Mouse (Mus musculus) lung, postnatal 0 days (tissue): ENCODE data around the gene Ovca2. TPM values are rescaled to one million over a fixed set of nuclear protein-coding genes. Genes with fewer than 3 reads are reported as not detected.

ENCODE experiments used
- ATAC-seq: fragments of 200-750 bp; cut with Nextera tagmentation; 2 replicates; pipeline ENCODE4 v1.8.0; 2017; ENCODE audit warnings: moderate library complexity
- DNase-seq: peaks from one replicate; pipeline ENCODE4 v3.0.0-alpha.2; 2016; ENCODE audit warnings: low spot score
- H3K27ac ChIP-seq: fragments of 300-500 bp; sonication (generic); 2 replicates; pipeline ENCODE4 v1.5.1; 2014; ENCODE audit warnings: antibody characterized with exemption, mild to moderate bottlenecking, low read length, mixed read lengths
- H3K27me3 ChIP-seq: fragments of 300-500 bp; sonication (generic); replicated peaks from 2 replicates; pipeline ENCODE4 v1.6.1; 2014; ENCODE audit warnings: low read length, mixed read lengths; ENCODE audit not compliant: insufficient read depth
- H3K36me3 ChIP-seq: fragments of 300-500 bp; sonication (generic); 2 replicates; pipeline ENCODE4 v1.6.1; 2014; ENCODE audit warnings: low read length, mixed read lengths; ENCODE audit not compliant: insufficient read depth
- H3K4me1 ChIP-seq: fragments of 300-500 bp; sonication (generic); 2 replicates; pipeline ENCODE4 v1.6.1; 2014; ENCODE audit warnings: antibody characterized with exemption, low read depth, low read length, mixed read lengths; ENCODE audit not compliant: insufficient read depth
- H3K4me2 ChIP-seq: fragments of 300-500 bp; sonication (generic); replicated peaks from 2 replicates; pipeline ENCODE4 v1.6.1; 2014; ENCODE audit warnings: low read depth, mild to moderate bottlenecking, low read length, moderate library complexity, mixed read lengths
- H3K4me3 ChIP-seq: fragments of 300-500 bp; sonication (generic); 2 replicates; pipeline ENCODE4 v1.5.1; 2014; ENCODE audit warnings: low read depth, low read length
- H3K9ac ChIP-seq: fragments of 300-500 bp; sonication (generic); replicated peaks from 2 replicates; pipeline ENCODE4 v1.6.1; 2014; ENCODE audit warnings: low read depth, mild to moderate bottlenecking
- H3K9me3 ChIP-seq: fragments of 300-500 bp; sonication (generic); 2 replicates; pipeline ENCODE4 v1.6.1; 2016; ENCODE audit warnings: low read length, mixed read lengths
- CTCF ChIP-seq: IDR thresholded peaks from 2 replicates; pipeline ENCODE4 v1.5.1; 2016; ENCODE audit warnings: antibody characterized with exemption, mild to moderate bottlenecking
- EP300 ChIP-seq: IDR thresholded peaks from 2 replicates; pipeline ENCODE4 v1.6.1; 2016; ENCODE audit warnings: antibody characterized with exemption, mild to moderate bottlenecking, control low read depth
- WGBS: fragments of 180-500 bp; shearing (Covaris S2); extraction: QIAGEN DNeasy Blood & Tissue Kit; methylation state at CpG from one replicate; pipeline ENCODE4 v1.1.7; 2014; 5-methylcytosine and 5-hydroxymethylcytosine counted together
- polyA plus RNA-seq: library from polyadenylated mRNA; unstranded; fragments of >200 nt; fragmentation: Nextera tagmentation; extraction: Ambion mirVana; gene quantifications from 2 replicates; pipeline ENCODE4 v1.2.1, GENCODE M21; 2015

Gene Ovca2
- polyA plus RNA-seq, 1 experiment from 2014 or later = 22.0 TPM

GRCm38 (mm10) chr11:75158432-75158831, 20.2 kb downstream of the Ovca2 start:
- Histone ChIP-seq H3K4me1 (peaks cover 12% of the 10 kb centered on the region; the same call in 1 of the 2 replicates), H3K27ac (0 out of 2 replicates have a peak overlapping the region, but pooled peaks have one; percentile 33), H3K36me3 (peaks cover 13% of the 10 kb centered on the region), H3K27me3 (no peaks in the 10 kb centered on the region), H3K9ac (no peak overlapping the region), H3K9me3 (no peaks in the 10 kb centered on the region), H3K4me2 (no peak overlapping the region), H3K4me3 (no peak overlapping the region)
- ATAC-seq (peak; percentile 9; the same call in 1 of the 2 replicates), DNase-seq (peak; percentile 68)
- TF ChIP-seq CTCF (no peak), EP300 (no peak)
- WGBS = 67% methylated on average over 14 of the region's 14 CpGs

GRCm38 (mm10) chr11:75157901-75158300, 20.7 kb downstream of the Ovca2 start:
- Histone ChIP-seq H3K4me2 (no peak overlapping the region), H3K4me1 (peaks cover 15% of the 10 kb centered on the region; the same call in 1 of the 2 replicates), H3K36me3 (peaks cover 9% of the 10 kb centered on the region), H3K27ac (no peak overlapping the region), H3K27me3 (no peaks in the 10 kb centered on the region), H3K9me3 (no peaks in the 10 kb centered on the region), H3K9ac (no peak overlapping the region), H3K4me3 (no peak overlapping the region)
- DNase-seq (no peak), ATAC-seq (no peak)
- WGBS = 32% methylated on average over 2 of the region's 2 CpGs
- no peak for TF ChIP-seq EP300
- TF ChIP-seq CTCF = no peak

GRCm38 (mm10) chr11:75157037-75157436, 21.6 kb downstream of the Ovca2 start:
- 36% methylated on average over 4 of the region's 4 CpGs for WGBS
- Histone ChIP-seq H3K4me2 (no peak overlapping the region), H3K27me3 (no peaks in the 10 kb centered on the region), H3K4me1 (peaks cover 15% of the 10 kb centered on the region; the same call in 1 of the 2 replicates), H3K36me3 (0 out of 2 replicates have a peak, but pooled peaks cover 5% of the 10 kb centered on the region), H3K9ac (no peak overlapping the region), H3K4me3 (no peak overlapping the region), H3K9me3 (no peaks in the 10 kb centered on the region), H3K27ac (0 out of 2 replicates have a peak overlapping the region, but pooled peaks have one; percentile 35)
- TF ChIP-seq CTCF (no peak), EP300 (no peak)
- DNase-seq (no peak), ATAC-seq (no peak)

- Histone ChIP-seq H3K4me3 (no peak overlapping the region), H3K36me3 (0 out of 2 replicates have a peak, but pooled peaks cover 5% of the 10 kb centered on the region), H3K27me3 (no peaks in the 10 kb centered on the region), H3K27ac (peak overlapping the region; percentile 52; the same call in 1 of the 2 replicates), H3K4me1 (peaks cover 15% of the 10 kb centered on the region; the same call in 1 of the 2 replicates), H3K4me2 (no peak overlapping the region), H3K9ac (no peak overlapping the region), H3K9me3 (no peaks in the 10 kb centered on the region)
- no peak for ATAC-seq
- peak; percentile 57 for DNase-seq
- TF ChIP-seq EP300 (no peak), CTCF (no peak)
- 32% methylated on average over 5 of the region's 5 CpGs for WGBS
Measured at GRCm38 (mm10) chr11:75156416-75156815, 22.2 kb downstream of the Ovca2 start.

- H3K4me1 ChIP-seq = peaks cover 15% of the 10 kb centered on the region; the same call in 1 of the 2 replicates
- peak overlapping the region; percentile 52; the same call in 1 of the 2 replicates for H3K27ac ChIP-seq
- 0 out of 2 replicates have a peak, but pooled peaks cover 5% of the 10 kb centered on the region for H3K36me3 ChIP-seq
- H3K4me2 ChIP-seq = no peak overlapping the region
- H3K4me3 ChIP-seq = no peak overlapping the region
- WGBS = 37% methylated on average over 6 of the region's 6 CpGs
- TF ChIP-seq EP300 (no peak), CTCF (no peak)
- ATAC-seq = no peak
- DNase-seq = no peak
- H3K9ac ChIP-seq = no peak overlapping the region
- no peaks in the 10 kb centered on the region for H3K9me3 ChIP-seq
- no peaks in the 10 kb centered on the region for H3K27me3 ChIP-seq
Measured at GRCm38 (mm10) chr11:75155985-75156384, 22.6 kb downstream of the Ovca2 start.

DNA sequence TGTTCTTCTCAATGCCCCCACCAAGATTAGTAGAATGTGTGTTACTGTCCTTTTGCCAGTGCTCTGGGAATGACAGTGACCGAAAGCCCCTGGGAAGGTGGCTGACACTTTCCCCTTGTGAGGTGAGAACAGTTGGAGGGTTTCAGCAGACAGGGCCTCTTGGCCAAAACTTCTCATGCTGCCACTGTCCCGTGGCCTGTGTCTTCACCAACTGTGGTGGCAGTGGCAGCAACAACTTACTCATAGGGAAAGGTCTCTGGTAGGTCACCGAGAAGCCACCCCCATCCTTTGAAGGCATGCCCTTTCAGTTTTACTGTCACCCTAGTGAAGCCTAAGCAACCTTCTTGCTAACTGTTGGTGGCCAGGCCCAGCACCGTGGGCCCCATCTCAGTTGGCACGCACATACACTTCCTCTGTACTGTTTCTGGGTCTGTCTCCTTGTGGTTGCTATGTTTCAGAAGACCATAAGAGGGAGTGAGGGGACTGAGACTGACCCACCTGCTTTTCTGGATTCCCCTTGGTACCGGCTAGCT, 24.5 kb downstream of the Ovca2 start:
- no peak for ATAC-seq
- 59% methylated on average over 6 of the region's 6 CpGs for WGBS

More for the DNA sequence above, 24.5 kb downstream of the Ovca2 start:
- Histone ChIP-seq H3K27me3 (no peaks in the 10 kb centered on the region), H3K36me3 (no peaks in the 10 kb centered on the region), H3K4me1 (peaks cover 15% of the 10 kb centered on the region; the same call in 1 of the 2 replicates), H3K9me3 (no peaks in the 10 kb centered on the region), H3K9ac (no peak overlapping the region), H3K4me3 (no peak overlapping the region), H3K4me2 (no peak overlapping the region), H3K27ac (0 out of 2 replicates have a peak overlapping the region, but pooled peaks have one; percentile 16)
- TF ChIP-seq CTCF (peak; percentile 42), EP300 (no peak)
- peak; percentile 49 for DNase-seq
